Mouse (Mus musculus) hindbrain, embryonic 12.5 days (tissue): Measurements from ENCODE around the gene Etaa1. TPM values are rescaled to one million over a fixed set of nuclear protein-coding genes. Genes with fewer than 3 reads are reported as not detected.

Experiments used
- ATAC-seq: fragments of 200-750 bp; cut with Nextera tagmentation; 2 replicates; pipeline ENCODE4 v1.8.0; 2017; ENCODE audit warnings: moderate TSS enrichment; ENCODE audit not compliant: low FRiP score
- H3K27ac ChIP-seq: fragments of 300-500 bp; sonication (generic); 2 replicates; pipeline ENCODE4 v1.5.1; 2016; ENCODE audit warnings: mild to moderate bottlenecking
- H3K27me3 ChIP-seq: fragments of 300-500 bp; sonication (generic); 2 replicates; pipeline ENCODE4 v1.6.1; 2016; ENCODE audit warnings: mild to moderate bottlenecking
- H3K36me3 ChIP-seq: fragments of 300-500 bp; sonication (generic); 2 replicates; pipeline ENCODE4 v1.6.1; 2016; ENCODE audit warnings: mild to moderate bottlenecking
- H3K4me1 ChIP-seq: fragments of 300-500 bp; sonication (generic); 2 replicates; pipeline ENCODE4 v1.6.1; 2016
- H3K4me2 ChIP-seq: fragments of 300-500 bp; sonication (generic); replicated peaks from 2 replicates; pipeline ENCODE4 v1.6.1; 2016; ENCODE audit warnings: mild to moderate bottlenecking
- H3K4me3 ChIP-seq: fragments of 300-500 bp; sonication (generic); 2 replicates; pipeline ENCODE4 v1.5.1; 2016; ENCODE audit warnings: mild to moderate bottlenecking
- H3K9ac ChIP-seq: fragments of 300-500 bp; sonication (generic); 2 replicates; pipeline ENCODE4 v1.6.1; 2016; ENCODE audit warnings: mild to moderate bottlenecking, moderate library complexity
- H3K9me3 ChIP-seq: fragments of 300-500 bp; sonication (generic); replicated peaks from 2 replicates; pipeline ENCODE4 v1.6.1; 2016; ENCODE audit warnings: mild to moderate bottlenecking
- WGBS: fragments of 180-500 bp; shearing (Covaris S2); methylation state at CpG from one replicate; pipeline ENCODE4 v1.1.7; 2016; 5-methylcytosine and 5-hydroxymethylcytosine counted together
- polyA plus RNA-seq: library from polyadenylated mRNA; unstranded; fragments of >200 nt; fragmentation: Nextera tagmentation; extraction: Ambion mirVana; gene quantifications from 2 replicates; pipeline ENCODE4 v1.2.1, GENCODE M21; 2016

The Etaa1 gene
- 13.0 and 15.0 TPM in 2 replicates for polyA plus RNA-seq

- peak; percentile 100 for ATAC-seq
- WGBS: under 1% methylated on average over 69 of the region's 69 CpGs
- Histone ChIP-seq H3K27me3 (no peaks in the 10 kb centered on the region), H3K4me3 (peak within 1 kb of the TSS; percentile 99), H3K9ac (peak within 1 kb of the TSS; percentile 95), H3K9me3 (no peaks in the 10 kb centered on the region), H3K36me3 (peaks cover 18% of the 10 kb centered on the region), H3K27ac (peak within 1 kb of the TSS; percentile 96), H3K4me1 (peaks cover 2% of the 10 kb centered on the region; the same call in 1 of the 2 replicates), H3K4me2 (peak within 1 kb of the TSS; percentile 60)
These were observed at the start of gene Etaa1 for GRCm38 (mm10) chr11:17953231-17954134. Etaa1 (minus strand) TSS chr11:17953875.

GRCm38 (mm10) chr11:17994151-17994550 lies 40.5 kb upstream of the Etaa1 start:
- Histone ChIP-seq H3K36me3 (no peaks in the 10 kb centered on the region), H3K4me2 (no peak overlapping the region), H3K4me3 (no peak overlapping the region), H3K9me3 (no peaks in the 10 kb centered on the region), H3K27me3 (no peaks in the 10 kb centered on the region), H3K4me1 (no peaks in the 10 kb centered on the region), H3K27ac (no peak overlapping the region), H3K9ac (no peak overlapping the region)
- ATAC-seq: no peak
- 88% methylated on average over 3 of the region's 3 CpGs for WGBS

DNA sequence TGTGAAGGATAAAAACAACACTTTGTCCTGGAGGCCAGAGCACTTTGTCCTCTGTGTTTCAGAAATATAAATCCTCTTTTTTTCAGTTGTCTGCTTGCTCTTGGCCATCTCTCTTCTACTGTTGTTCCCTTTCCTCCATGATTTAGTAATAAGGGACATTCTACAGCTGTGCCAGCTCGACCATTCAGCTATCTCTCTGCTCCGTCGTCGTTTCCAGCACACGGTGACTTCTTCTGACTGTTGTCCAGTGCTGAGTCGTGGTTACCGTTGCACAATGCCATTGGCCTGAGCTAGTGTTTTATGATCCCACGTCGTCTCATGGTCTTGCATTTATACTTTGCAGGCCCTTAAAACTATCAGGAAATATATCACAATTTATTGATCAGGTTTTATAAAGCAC lies 38.6 kb upstream of the Etaa1 start:
- H3K9me3 ChIP-seq: no peaks in the 10 kb centered on the region
- no peaks in the 10 kb centered on the region for H3K27me3 ChIP-seq
- no peak overlapping the region for H3K27ac ChIP-seq
- no peaks in the 10 kb centered on the region for H3K36me3 ChIP-seq
- no peak for ATAC-seq
- no peak overlapping the region for H3K4me2 ChIP-seq
- WGBS: 88% methylated on average over 9 of the region's 9 CpGs
- H3K4me3 ChIP-seq: no peak overlapping the region
- no peaks in the 10 kb centered on the region for H3K4me1 ChIP-seq
- H3K9ac ChIP-seq: no peak overlapping the region

GRCm38 (mm10) chr11:17983331-17983730 lies 29.7 kb upstream of the Etaa1 start:
- Histone ChIP-seq H3K27me3 (no peaks in the 10 kb centered on the region), H3K4me2 (no peak overlapping the region), H3K36me3 (no peaks in the 10 kb centered on the region), H3K4me3 (no peak overlapping the region), H3K9me3 (no peaks in the 10 kb centered on the region), H3K27ac (no peak overlapping the region), H3K9ac (no peak overlapping the region), H3K4me1 (no peaks in the 10 kb centered on the region)
- 85% methylated on average over 2 of the region's 2 CpGs for WGBS
- no peak for ATAC-seq

DNA sequence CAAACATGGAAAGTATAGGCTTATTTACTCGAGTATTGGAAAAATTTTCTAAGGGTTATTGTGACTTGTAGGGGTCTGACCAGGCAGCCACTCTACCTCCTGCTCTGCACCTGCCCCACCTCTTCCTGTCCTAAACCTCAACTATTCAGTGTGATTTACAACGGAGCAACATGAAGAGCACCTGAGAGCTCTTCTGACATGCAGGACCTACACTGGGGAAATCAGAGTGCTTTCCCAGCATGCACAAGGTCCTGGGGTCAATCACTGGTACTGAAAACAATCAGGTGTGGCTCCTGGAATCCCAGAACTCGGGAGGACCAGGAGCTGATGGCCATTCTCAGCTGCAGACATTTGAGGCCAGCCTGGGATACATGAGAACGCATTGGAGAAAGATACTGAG lies 27.6 kb upstream of the Etaa1 start:
- Histone ChIP-seq H3K4me3 (no peak overlapping the region), H3K9me3 (no peaks in the 10 kb centered on the region), H3K27me3 (no peaks in the 10 kb centered on the region), H3K9ac (no peak overlapping the region), H3K36me3 (no peaks in the 10 kb centered on the region), H3K4me1 (no peaks in the 10 kb centered on the region), H3K27ac (no peak overlapping the region), H3K4me2 (no peak overlapping the region)
- 68% methylated on average over 4 of the region's 4 CpGs for WGBS
- no peak for ATAC-seq

- H3K36me3 ChIP-seq: no peaks in the 10 kb centered on the region
- H3K27ac ChIP-seq: no peak overlapping the region
- H3K4me1 ChIP-seq: no peaks in the 10 kb centered on the region
- H3K27me3 ChIP-seq: no peaks in the 10 kb centered on the region
- no peak overlapping the region for H3K4me2 ChIP-seq
- 84% methylated on average over 3 of the region's 3 CpGs for WGBS
- H3K9me3 ChIP-seq: no peaks in the 10 kb centered on the region
- no peak for ATAC-seq
- H3K4me3 ChIP-seq: no peak overlapping the region
- H3K9ac ChIP-seq: no peak overlapping the region
These were observed 21.9 kb upstream of the Etaa1 start for GRCm38 (mm10) chr11:17975581-17975980.

DNA sequence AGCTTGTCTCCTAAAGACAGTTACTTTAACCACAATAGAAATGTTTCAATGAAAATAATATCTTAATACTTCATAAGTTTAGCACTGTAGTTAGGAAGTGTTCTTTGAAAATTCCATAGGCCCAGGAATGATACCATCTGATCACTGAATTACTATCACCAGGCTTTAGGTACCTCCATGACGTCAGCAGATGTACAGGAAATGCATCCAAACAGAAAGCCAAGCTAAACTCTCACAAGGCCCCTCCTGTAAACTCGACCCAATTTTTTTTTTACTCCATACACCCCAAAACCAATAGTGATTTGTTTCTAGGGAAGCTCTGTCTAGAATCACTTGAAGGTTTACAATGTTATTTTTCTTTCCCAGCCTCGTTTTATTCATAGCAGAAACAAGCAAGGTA lies 884 bp downstream of the Etaa1 start:
- Histone ChIP-seq H3K27ac (peak overlapping the region; percentile 96), H3K4me2 (peak overlapping the region; percentile 60), H3K4me1 (peaks cover 2% of the 10 kb centered on the region; the same call in 1 of the 2 replicates), H3K27me3 (no peaks in the 10 kb centered on the region), H3K4me3 (peak overlapping the region; percentile 99), H3K9ac (peak overlapping the region; percentile 95), H3K36me3 (peaks cover 18% of the 10 kb centered on the region), H3K9me3 (no peaks in the 10 kb centered on the region)
- WGBS: 2% methylated on average over 3 of the region's 3 CpGs
- ATAC-seq: no peak

DNA sequence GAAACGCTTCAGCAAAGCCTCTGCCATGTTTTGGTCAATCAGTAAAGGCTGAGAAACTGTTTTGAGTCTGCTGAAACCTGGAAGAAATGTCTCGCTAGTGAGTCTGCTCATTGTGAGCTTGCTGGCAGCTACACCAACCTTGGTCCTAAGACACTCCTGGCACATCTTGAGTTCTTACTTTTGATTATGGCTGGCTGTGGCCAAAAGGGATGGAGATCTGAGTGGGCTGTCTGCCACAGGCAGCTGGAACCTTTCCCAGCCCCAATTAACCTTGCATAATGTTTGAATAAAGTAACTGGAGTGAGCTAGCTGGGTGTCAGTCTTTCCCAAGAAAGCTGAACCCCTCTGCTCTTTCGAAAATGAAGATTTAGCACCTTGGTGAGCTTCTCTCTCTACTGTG lies 2.3 kb downstream of the Etaa1 start:
- no peak overlapping the region for H3K4me3 ChIP-seq
- peaks cover 31% of the 10 kb centered on the region for H3K36me3 ChIP-seq
- no peak overlapping the region for H3K4me2 ChIP-seq
- no peaks in the 10 kb centered on the region for H3K27me3 ChIP-seq
- no peaks in the 10 kb centered on the region for H3K9me3 ChIP-seq
- WGBS: 96% methylated on average over 3 of the region's 3 CpGs
- H3K9ac ChIP-seq: no peak overlapping the region
- no peak overlapping the region for H3K27ac ChIP-seq
- ATAC-seq: no peak
- H3K4me1 ChIP-seq: peaks cover 2% of the 10 kb centered on the region; the same call in 1 of the 2 replicates

- Histone ChIP-seq H3K4me3 (no peak overlapping the region), H3K9ac (no peak overlapping the region), H3K4me2 (no peak overlapping the region), H3K27ac (no peak overlapping the region), H3K36me3 (peaks cover 9% of the 10 kb centered on the region), H3K27me3 (no peaks in the 10 kb centered on the region), H3K9me3 (no peaks in the 10 kb centered on the region), H3K4me1 (0 out of 2 replicates have a peak, but pooled peaks cover under 1% of the 10 kb centered on the region)
- 97% methylated on average over 1 of the region's 1 CpGs for WGBS
- ATAC-seq: no peak
These were observed 14.5 kb downstream of the Etaa1 start for GRCm38 (mm10) chr11:17939168-17939567.

DNA sequence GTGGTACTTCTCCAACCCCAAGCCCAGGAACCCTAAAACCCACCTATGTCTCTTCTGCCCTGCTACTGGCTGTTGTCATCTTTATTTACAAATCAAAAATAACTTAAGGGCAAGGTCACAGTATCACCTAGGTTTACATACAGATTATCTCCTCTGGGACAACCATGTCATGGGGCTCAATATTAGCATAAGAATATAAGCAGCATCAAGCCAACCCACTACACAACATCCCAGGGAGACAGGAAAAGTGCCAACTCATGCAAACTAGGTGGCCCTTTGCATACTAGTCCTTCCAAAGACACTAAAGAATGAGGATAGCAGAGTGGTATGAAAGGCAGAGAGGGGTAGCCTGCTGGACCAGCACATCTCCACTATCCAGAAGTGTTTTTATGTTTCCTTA lies 15.7 kb downstream of the Etaa1 start:
- no peaks in the 10 kb centered on the region for H3K9me3 ChIP-seq
- no peaks in the 10 kb centered on the region for H3K4me1 ChIP-seq
- no peak overlapping the region for H3K4me2 ChIP-seq
- no peak overlapping the region for H3K9ac ChIP-seq
- no peak for ATAC-seq
- no peak overlapping the region for H3K4me3 ChIP-seq
- H3K27ac ChIP-seq: no peak overlapping the region
- peaks cover 9% of the 10 kb centered on the region for H3K36me3 ChIP-seq
- no peaks in the 10 kb centered on the region for H3K27me3 ChIP-seq

- Histone ChIP-seq H3K4me1 (no peaks in the 10 kb centered on the region), H3K27me3 (no peaks in the 10 kb centered on the region), H3K9ac (no peak overlapping the region), H3K36me3 (no peaks in the 10 kb centered on the region), H3K4me2 (no peak overlapping the region), H3K27ac (no peak overlapping the region), H3K9me3 (no peaks in the 10 kb centered on the region), H3K4me3 (no peak overlapping the region)
- 69% methylated on average over 4 of the region's 4 CpGs for WGBS
- no peak for ATAC-seq
These were observed 35.8 kb downstream of the Etaa1 start for GRCm38 (mm10) chr11:17917905-17918304.

DNA sequence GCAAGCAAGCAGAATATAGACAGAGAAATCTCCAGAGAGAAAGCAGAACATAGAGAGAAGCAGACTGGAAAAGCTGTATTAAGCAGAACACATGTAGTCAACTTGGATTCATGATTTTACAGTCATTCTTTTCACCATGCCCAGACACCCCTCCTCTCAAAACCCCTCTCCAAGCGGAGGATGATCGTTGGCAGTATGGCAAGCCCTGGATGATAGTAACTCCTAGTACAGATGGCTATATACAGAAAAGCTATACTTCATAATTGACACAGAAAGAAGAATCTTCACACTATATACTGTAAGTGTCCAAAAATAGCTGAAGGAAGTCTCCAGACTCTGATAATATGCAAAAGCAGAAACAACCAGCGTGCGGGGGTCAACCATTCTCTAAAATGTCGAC lies 36.6 kb downstream of the Etaa1 start:
- Histone ChIP-seq H3K27me3 (no peaks in the 10 kb centered on the region), H3K36me3 (no peaks in the 10 kb centered on the region), H3K4me2 (no peak overlapping the region), H3K9me3 (no peaks in the 10 kb centered on the region), H3K27ac (no peak overlapping the region), H3K4me3 (no peak overlapping the region), H3K4me1 (no peaks in the 10 kb centered on the region), H3K9ac (no peak overlapping the region)
- WGBS: 93% methylated on average over 5 of the region's 5 CpGs
- ATAC-seq: no peak

- Histone ChIP-seq H3K9ac (no peak overlapping the region), H3K4me2 (no peak overlapping the region), H3K36me3 (no peaks in the 10 kb centered on the region), H3K4me3 (no peak overlapping the region), H3K27me3 (no peaks in the 10 kb centered on the region), H3K4me1 (no peaks in the 10 kb centered on the region), H3K27ac (no peak overlapping the region), H3K9me3 (no peaks in the 10 kb centered on the region)
- ATAC-seq: no peak
- 71% methylated on average over 1 of the region's 1 CpGs for WGBS
These were observed 37.2 kb downstream of the Etaa1 start for GRCm38 (mm10) chr11:17916486-17916885.
